Mouse (Mus musculus) bone marrow, adult 2 months (tissue): Measurements from ENCODE around the gene Prnd. TPM values are rescaled to one million over a fixed set of nuclear protein-coding genes. Genes with fewer than 3 reads are reported as not detected.

Experiments used
- H3K27ac ChIP-seq: fragments of 200-500 bp; 2 replicates; pipeline ENCODE4 v1.5.1; 2012; ENCODE audit warnings: low read depth, mild to moderate bottlenecking, control low read depth, inconsistent platforms, low read length; ENCODE audit not compliant: control insufficient read depth, poor library complexity, insufficient read depth
- H3K4me1 ChIP-seq: fragments of 200-500 bp; 2 replicates; pipeline ENCODE4 v1.6.1; 2011; ENCODE audit warnings: low read length; ENCODE audit not compliant: control insufficient read depth, insufficient read depth
- H3K4me3 ChIP-seq: fragments of 200-500 bp; replicated peaks from 2 replicates; pipeline ENCODE3; 2011; ENCODE audit warnings: mild to moderate bottlenecking, low read depth, low read length, control low read depth; ENCODE audit not compliant: control insufficient read depth
- CTCF ChIP-seq: fragments of 200-500 bp; IDR thresholded peaks from 2 replicates; pipeline ENCODE4 v1.5.1; 2011; ENCODE audit warnings: low read length, control low read depth; ENCODE audit not compliant: control insufficient read depth, insufficient read depth
- POLR2A ChIP-seq: fragments of 200-500 bp; IDR thresholded peaks from 2 replicates; pipeline ENCODE4 v1.6.1; 2011; ENCODE audit warnings: low read depth, mild to moderate bottlenecking, control low read depth, low read length, borderline replicate concordance; ENCODE audit not compliant: control insufficient read depth
- WGBS: fragments of 180-500 bp; shearing (Covaris S2); methylation state at CpG from one replicate; pipeline ENCODE4 v1.1.7; 2018; 5-methylcytosine and 5-hydroxymethylcytosine counted together
- polyA plus RNA-seq: library from polyadenylated mRNA; stranded (reverse); fragments of >200 nt; gene quantifications from 2 replicates; pipeline ENCODE4 v1.2.4, GENCODE M21; 2011; ENCODE audit warnings: low replicate concordance; ENCODE audit not compliant: missing spikeins, insufficient read depth, insufficient read length

Gene Prnd
- polyA plus RNA-seq: 0.50 TPM in 1 of 2 replicates, not detected in the other

DNA sequence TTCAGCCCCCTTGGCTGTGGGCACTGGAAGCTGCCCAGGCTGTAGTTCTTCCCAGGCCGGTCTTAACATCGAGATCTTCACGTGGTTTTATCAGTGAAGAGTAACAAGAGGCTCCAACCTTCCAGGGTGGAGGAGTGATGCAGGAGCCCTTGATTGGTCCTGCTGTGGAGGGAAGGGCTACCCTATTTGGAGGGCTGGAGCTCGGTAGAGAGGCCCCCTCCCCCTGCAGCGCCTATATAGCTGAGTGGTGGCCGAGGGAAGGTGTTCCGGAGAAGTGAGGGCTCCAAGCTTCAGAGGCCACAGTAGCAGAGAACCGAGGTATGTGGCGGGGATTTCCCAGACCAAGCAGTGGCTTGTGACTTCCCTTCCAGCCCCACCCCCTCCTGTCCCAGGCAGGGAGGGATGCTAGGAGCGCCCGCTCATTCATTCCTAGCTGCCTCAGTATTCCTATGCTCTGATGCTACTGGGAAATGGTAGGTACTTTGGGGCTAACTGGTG lies at the start of gene Prnd:
Gene Prnd, plus strand, starts transcription at position 264 of the 498 bp plus-strand sequence.
- no peak for TF ChIP-seq POLR2A
- TF ChIP-seq CTCF: no peak
- WGBS: 2% methylated on average over 11 of the region's 11 CpGs
- Histone ChIP-seq H3K4me3 (no peak within 1 kb of the TSS), H3K4me1 (no peaks in the 10 kb centered on the region; the same call in 1 of the 2 replicates), H3K27ac (no peak within 1 kb of the TSS)

DNA sequence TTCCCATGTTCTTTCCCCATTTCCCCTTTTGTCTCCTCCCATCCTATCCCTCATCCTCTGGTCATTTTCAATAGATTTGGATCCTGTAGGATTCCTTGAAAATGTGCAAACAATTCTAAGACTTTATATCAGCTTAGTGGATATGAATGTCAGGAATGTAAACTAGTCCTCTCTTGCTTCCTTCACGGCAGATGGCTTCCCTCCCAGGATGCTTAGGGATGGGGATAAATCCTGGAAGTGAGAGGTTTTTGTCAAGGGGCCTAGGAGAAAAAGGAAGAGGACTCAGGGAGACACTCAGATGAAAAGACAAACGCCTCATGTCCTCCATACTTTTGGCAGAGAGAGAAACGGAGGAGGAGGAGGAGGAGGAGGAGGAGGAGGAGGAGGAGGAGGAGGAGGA lies 48.2 kb upstream of the Prnd start:
- peaks cover 5% of the 10 kb centered on the region; the same call in 1 of the 2 replicates for H3K4me1 ChIP-seq
- H3K4me3 ChIP-seq: no peak overlapping the region
- no peak overlapping the region for H3K27ac ChIP-seq
- whole genome bisulfite sequencing: 70% methylated on average over 3 of the region's 3 CpGs
- TF ChIP-seq POLR2A (no peak), CTCF (no peak)

DNA sequence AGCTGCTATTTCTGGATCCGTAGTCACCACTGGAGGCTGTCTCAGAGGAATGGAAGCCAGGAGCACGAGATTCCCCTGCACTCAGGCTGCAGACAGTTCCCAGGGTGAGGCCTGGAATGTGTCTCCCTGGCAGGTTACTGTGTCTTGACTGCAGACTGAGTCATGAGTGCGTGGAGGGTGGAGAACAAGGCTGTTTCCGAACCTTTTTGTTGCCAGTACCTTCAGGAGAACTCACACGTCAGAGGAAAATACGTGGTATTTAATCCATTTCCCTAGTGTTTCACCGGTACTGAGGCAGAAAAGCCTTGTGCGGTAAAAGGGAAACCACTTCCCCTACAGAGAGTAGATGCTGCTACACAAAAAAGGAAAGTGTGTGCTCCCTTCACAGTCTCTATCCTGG lies 47.8 kb upstream of the Prnd start:
- WGBS: 17% methylated on average over 8 of the region's 8 CpGs
- Histone ChIP-seq H3K4me1 (peaks cover 5% of the 10 kb centered on the region; the same call in 1 of the 2 replicates), H3K27ac (no peak overlapping the region)

DNA sequence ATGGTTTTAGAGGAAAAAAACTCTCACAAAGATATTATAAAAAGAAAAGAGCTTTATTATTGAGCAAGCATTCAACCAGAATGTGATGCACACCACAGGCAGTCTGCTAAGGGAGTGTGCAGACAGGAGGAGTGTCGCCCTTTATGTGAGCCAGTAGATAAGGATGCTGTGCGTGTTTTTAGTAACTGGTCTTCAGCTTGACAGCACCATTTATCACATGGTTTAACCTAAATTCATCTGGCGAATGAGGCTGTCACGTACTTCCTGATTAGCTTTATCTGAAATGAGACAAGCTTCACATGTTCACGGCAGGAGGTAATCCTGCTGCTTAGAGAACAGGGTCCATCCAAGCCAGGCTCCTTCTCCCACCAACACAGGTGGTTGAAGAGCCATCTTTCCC lies 45.6 kb upstream of the Prnd start:
- 0 out of 2 replicates have a peak, but pooled peaks have one; percentile 17 for TF ChIP-seq POLR2A
- TF ChIP-seq CTCF: no peak
- 26% methylated on average over 5 of the region's 5 CpGs for WGBS
- peaks cover 5% of the 10 kb centered on the region; the same call in 1 of the 2 replicates for H3K4me1 ChIP-seq
- H3K4me3 ChIP-seq: no peak overlapping the region
- H3K27ac ChIP-seq: peak overlapping the region; percentile 42; the same call in 1 of the 2 replicates

More for the DNA sequence above, 47.8 kb upstream of the Prnd start:
- TF ChIP-seq CTCF (no peak), POLR2A (no peak)
- H3K4me3 ChIP-seq: no peak overlapping the region

DNA sequence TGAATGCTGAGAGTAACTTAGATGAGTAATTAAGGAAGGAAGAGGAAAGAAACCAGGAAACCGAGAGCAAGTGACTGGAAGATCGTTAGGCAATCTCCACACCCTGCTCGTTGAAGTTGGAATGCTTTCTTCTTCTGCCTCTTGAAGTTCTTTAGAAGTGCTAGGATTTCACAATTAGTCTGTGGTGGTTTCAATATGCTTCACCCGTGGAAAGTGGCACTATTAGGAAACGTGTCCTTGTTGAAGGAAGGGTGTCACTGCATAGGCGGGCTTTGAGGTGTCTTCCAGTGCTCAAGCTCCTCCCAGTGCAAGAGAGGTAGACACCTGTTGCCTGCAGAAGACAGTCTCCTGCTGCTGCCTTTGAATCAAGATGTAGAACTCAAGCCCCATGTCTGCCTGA lies 44.9 kb upstream of the Prnd start:
- WGBS: 25% methylated on average over 6 of the region's 6 CpGs
- H3K27ac ChIP-seq: 0 out of 2 replicates have a peak overlapping the region, but pooled peaks have one; percentile 29
- TF ChIP-seq CTCF (no peak), POLR2A (no peak)
- no peak overlapping the region for H3K4me3 ChIP-seq
- peaks cover 5% of the 10 kb centered on the region; the same call in 1 of the 2 replicates for H3K4me1 ChIP-seq

DNA sequence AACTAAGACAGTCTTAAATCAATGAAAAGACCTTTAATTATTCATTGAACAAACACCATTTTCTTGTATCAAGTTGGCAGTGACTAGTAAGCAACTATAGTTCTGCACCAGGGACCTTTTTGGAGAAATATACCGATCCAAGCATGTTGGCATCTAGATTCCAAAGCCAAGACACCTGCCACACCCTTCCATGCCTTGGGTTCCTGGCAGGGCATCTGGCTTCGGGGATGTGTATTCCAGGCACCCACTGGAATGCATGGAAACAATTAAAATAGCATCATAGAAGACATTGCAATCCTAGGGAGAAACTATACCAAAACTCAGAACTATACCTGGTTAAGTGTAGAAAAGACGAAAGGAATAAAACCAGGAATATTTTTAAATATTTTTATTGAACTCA lies 44.4 kb upstream of the Prnd start:
- H3K4me1 ChIP-seq: peaks cover 5% of the 10 kb centered on the region; the same call in 1 of the 2 replicates
- no peak overlapping the region for H3K4me3 ChIP-seq
- 93% methylated on average over 3 of the region's 3 CpGs for WGBS
- no peak for TF ChIP-seq CTCF
- TF ChIP-seq POLR2A: no peak
- H3K27ac ChIP-seq: no peak overlapping the region

DNA sequence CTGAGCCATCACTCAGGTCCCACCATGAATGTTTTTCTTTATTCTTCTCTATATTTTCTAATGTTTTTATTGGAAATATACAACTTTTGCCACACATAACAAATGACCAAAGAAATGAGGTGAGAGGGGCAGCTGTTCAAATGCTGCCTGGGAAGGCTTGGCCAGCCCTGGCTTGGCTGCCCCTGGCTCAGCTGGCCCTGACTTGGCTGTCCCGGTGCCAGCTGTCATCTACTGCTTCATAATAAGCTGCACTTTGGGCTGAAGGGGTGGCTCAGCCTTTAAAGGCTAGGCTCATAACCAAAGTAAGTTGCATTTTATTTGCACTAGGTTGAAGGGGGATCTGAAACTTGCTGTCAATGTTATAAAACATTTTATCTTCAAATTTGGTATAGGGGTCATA lies 43.8 kb upstream of the Prnd start:
- no peak overlapping the region for H3K4me3 ChIP-seq
- H3K4me1 ChIP-seq: peaks cover 5% of the 10 kb centered on the region; the same call in 1 of the 2 replicates
- TF ChIP-seq CTCF (no peak), POLR2A (no peak)
- 93% methylated on average over 1 of the region's 1 CpGs for WGBS
- no peak overlapping the region for H3K27ac ChIP-seq

DNA sequence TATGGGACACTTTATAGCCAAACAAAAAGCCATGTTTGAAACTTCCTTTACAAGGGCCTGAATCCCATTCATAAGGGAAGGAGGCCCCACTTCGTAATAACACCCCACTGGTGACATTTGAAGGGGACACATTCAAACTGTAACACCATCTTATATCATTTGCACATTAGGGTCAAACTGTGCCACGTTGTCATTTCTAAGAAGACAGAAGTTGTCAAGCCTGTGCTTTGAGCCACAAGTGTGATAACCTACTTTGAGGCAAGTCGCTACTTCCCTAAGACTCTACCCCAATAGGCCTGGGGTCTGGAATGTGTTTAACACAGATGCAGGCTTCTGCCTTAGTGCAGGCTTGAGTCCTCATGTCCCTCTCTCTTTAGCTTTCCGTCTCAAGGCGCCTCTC lies 43.4 kb upstream of the Prnd start:
- Histone ChIP-seq H3K4me1 (peaks cover 5% of the 10 kb centered on the region; the same call in 1 of the 2 replicates), H3K27ac (no peak overlapping the region), H3K4me3 (no peak overlapping the region)
- 74% methylated on average over 5 of the region's 5 CpGs for WGBS
- no peak for TF ChIP-seq CTCF
- TF ChIP-seq POLR2A: no peak
